Mouse (Mus musculus) liver, adult (tissue): ENCODE data around the gene Snx18.

ENCODE experiments used
- GATA4 ChIP-seq: IDR thresholded peaks from 2 replicates; pipeline ENCODE4 v1.6.1; 2014; ENCODE audit warnings: mild to moderate bottlenecking, low read length; ENCODE audit not compliant: insufficient replicate concordance

Snx18 gene

DNA sequence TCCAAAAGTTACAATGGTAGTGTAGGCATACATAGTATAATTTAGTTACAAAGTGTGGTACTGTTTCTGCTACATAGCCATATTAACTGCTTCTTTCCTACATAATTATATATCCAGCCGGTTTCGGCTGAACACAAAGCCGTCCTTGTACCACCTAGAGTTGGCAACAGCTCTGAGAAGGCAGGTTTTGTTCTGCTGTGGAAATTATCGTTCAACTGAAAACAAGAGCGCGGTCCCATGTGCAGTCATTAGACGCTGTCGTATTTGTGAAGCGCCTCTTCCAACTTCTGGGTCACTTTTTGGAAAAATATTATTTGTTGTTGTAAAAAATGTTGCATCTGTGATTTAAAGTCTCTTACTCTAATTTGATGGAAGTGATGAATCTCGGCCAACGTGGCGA lies 24.0 kb downstream of the Snx18 start:
- TF ChIP-seq GATA4 = no peak

GRCm38 (mm10) chr13:113593711-113594110 lies 24.7 kb downstream of the Snx18 start:
- TF ChIP-seq GATA4 = no peak

DNA sequence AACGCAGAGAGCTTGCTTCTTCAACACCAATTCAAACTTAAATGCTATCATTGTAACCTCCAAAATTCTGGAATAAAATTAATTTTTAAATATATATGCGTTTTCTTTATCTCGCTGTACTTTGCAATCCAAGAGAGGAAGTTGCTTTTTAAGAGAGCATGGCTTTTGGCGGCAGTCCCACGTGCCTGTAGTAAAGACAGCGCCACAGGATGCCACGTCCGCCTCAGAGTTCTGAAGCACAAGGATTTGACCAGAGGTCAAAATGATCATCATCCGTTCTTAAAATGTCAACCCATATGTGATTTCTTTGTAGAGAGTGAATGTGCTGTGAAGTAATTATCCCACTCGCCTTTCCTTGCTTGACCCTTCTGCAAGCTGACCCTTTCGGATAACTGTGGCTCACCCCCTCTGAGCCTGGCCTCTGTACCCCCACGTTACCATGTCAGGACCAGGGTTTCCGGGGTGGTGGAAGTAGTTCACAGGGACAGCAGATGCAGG lies 25.6 kb downstream of the Snx18 start:
- no peak for TF ChIP-seq GATA4

GRCm38 (mm10) chr13:113591336-113591735 lies 27.0 kb downstream of the Snx18 start:
- TF ChIP-seq GATA4 = no peak

GRCm38 (mm10) chr13:113590216-113590615 lies 28.1 kb downstream of the Snx18 start:
- no peak for TF ChIP-seq GATA4

- no peak for TF ChIP-seq GATA4
Observed at GRCm38 (mm10) chr13:113589499-113589898, 28.9 kb downstream of the Snx18 start.

DNA sequence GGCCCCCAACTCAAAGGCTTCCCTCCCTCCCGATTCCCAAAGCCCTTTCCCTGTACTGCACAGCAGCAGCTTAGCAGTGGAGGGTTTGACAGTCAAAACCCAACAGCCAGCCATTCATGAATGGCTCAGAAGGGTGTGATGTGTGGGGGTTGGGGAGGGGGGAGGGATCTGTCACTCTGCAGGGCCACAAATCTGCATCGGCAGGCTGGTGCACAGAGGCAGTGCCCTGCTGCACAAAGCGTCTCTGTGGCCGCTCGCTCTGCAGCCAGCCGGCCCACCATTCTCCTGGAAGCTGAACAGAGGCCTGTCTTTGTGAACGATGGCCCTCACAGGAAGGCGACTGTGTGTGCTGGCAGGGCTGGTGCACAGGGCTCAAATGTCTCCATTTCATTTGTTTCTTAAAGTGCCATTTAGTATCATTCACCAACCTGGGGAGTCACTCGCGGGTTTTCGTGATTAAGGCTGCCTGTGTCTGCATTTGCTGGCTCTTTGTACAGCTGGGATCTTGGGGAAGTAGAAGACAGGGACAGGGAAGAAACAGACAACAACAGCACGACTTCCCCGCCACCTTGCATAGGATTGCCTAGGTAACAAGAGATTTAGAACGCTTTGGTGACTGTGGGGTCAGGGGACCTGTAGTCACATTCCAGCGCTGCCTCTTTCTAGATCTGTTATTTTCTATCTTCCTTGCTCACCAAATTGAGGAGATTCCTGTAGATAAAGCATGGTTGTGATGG lies 31.0 kb downstream of the Snx18 start:
- TF ChIP-seq GATA4 = no peak

DNA sequence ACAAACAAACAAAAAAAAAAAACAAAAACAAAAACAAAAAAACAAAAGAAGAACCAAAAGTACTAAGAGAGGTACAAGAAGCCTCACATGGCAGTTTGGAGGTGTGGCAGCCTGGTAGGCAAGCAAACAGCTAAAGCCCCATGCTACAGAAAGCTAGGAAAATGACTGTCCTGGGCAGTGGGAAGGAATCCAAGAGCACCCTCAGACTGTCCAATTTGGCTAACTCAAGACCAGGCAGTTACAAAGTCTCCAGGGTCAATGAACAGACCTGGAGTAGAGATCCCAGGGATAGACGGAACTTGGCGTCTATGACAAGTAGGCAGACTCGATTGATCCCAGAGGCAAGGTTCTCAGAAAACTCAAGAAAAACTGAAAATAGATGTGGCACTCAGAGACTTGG lies 32.8 kb downstream of the Snx18 start:
- TF ChIP-seq GATA4 = no peak

DNA sequence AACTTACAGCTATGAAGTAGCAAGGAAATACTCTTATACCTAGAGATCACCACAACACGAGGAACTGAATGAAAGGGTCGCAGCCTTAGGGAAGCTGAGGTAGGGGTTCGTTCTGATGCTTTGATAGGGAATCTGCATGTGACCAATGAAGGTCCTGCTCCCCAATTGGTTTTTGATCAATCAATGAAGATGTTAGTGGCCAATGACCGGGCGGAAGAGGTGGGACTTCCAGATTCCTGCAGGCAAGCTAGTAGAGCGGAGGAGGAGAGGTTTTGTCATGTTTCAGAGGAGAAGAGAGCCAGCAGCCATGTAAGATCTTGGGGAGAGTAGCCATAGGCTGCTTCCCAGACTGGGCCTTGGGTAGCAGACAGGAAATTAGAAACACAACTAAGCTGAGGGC lies 33.9 kb downstream of the Snx18 start:
- TF ChIP-seq GATA4 = no peak

- no peak for TF ChIP-seq GATA4
Observed at GRCm38 (mm10) chr13:113583563-113583962, 34.8 kb downstream of the Snx18 start.

DNA sequence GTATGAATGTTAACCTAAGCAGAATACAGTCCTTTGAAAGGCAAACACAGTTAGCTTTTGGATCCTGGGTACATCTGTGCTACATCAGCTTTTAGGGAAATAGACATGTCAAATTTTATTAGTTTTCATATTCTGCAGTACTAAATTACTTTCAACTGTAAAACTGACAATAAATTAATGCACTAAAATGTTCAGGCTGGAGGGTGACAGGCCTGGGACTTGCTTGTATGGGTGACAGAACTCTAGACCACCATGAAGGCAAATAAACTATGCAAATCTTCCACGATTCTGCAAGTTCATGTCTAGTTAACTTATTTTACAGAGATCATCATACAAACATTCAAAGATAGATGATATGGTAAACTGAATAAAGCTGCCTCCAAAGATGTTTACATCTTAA lies 36.3 kb downstream of the Snx18 start:
- no peak for TF ChIP-seq GATA4

DNA sequence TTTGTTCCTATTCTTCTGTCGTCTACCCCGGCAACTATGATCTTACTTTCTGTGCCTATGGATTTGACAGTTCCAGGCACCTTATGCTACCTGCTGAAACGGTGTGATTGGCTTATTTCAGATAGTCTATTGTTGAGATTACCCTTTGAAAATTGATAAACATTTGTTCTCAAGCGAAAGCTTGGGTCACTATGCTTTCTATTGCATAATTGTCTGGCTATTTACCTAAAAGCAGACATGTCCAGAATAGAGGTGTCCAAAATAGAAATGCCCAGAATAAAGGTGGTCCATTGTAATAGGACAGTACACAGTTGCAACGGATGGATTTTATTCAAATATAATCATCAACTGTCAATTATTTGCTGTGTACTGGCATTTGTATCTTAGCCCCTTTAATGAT lies 36.9 kb downstream of the Snx18 start:
- no peak for TF ChIP-seq GATA4

DNA sequence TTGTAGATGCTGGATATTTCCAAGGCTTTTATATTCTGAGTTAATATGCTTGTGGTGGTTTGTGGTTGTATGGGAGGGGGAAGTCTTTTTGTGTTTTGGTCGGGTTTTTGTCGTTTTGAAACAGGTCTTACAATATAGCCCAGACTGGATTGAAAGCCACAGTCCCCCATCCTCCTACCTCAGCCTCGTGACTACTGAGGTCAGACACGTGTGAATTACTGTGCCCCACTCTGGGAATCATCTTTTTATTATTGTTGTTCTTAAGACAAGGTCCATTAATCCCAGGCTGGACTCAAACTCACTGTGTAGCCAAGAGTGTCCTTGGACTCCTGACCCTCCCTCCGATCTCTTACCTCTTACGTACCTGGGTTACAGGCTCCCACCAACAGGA lies 38.0 kb downstream of the Snx18 start:
- no peak for TF ChIP-seq GATA4

DNA sequence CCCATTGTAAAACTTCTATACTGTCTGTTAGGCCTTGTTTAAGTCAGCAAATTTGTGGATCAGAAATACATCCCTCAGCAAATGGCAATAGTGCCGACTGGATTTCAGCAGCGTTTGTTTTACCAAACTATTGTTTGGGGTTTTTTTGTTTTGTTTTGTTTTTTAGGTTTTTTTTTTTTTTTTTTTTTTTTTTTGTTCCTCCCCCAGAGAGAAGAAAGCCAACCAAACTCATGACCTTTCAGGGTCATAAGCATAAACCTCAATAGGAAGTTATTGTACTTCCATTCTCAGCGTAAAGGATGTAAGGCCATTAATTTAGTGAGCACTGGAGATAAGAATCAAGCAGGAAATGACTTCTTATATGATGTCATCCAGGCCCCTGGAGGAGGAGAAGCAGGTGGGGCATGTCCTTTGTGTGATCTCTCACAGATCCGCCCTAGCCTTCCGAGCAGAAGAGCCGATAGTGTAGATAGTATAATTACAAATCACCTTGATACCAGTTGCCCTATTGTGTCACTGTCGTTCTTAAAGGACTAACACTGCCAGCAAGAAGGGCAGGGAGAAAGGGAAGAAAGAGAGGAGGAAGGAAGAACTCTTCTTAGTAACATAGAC lies 38.5 kb downstream of the Snx18 start:
- no peak for TF ChIP-seq GATA4

DNA sequence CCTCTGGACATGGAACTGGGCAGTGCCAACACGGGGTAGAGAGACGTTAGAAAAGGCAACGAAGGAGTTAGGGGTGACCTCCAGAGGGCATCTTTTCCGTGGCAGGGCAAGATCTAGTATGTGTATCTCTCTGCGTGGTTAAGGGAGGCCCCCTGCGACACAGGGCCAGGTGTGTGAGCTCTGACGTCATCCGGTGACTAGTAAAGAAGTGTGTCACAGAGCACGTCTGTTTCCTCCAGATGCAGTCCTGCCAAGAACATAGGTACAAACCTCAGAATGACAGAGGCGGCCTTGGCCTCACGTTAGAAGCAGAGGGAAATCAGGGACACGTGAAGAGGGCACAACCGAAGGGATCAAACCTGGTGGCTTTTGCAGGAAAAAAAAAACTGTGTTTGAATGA lies 44.1 kb downstream of the Snx18 start:
- no peak for TF ChIP-seq GATA4

- TF ChIP-seq GATA4 = no peak
Observed at GRCm38 (mm10) chr13:113573377-113573776, 45.0 kb downstream of the Snx18 start.
